Mouse (Mus musculus) C2C12 (cell line): ENCODE measurements around the gene Gm44805.

Experiments
- CTCF ChIP-seq: IDR thresholded peaks from one replicate; pipeline ENCODE4 v1.5.1; 2011; ENCODE audit not compliant: control insufficient read depth, insufficient read depth, insufficient read length
- MAX ChIP-seq: IDR thresholded peaks from one replicate; pipeline ENCODE4 v1.6.1; 2011; ENCODE audit warnings: mild to moderate bottlenecking, control low read depth
- MYOD1 ChIP-seq: IDR thresholded peaks from one replicate; pipeline ENCODE4 v1.6.1; 2011; ENCODE audit warnings: low read depth; ENCODE audit not compliant: control insufficient read depth, insufficient read length
- MYOG ChIP-seq: IDR thresholded peaks from one replicate; pipeline ENCODE4 v1.6.1; 2011; ENCODE audit not compliant: control insufficient read depth, insufficient read length; ENCODE audit errors: extremely low read depth

DNA sequence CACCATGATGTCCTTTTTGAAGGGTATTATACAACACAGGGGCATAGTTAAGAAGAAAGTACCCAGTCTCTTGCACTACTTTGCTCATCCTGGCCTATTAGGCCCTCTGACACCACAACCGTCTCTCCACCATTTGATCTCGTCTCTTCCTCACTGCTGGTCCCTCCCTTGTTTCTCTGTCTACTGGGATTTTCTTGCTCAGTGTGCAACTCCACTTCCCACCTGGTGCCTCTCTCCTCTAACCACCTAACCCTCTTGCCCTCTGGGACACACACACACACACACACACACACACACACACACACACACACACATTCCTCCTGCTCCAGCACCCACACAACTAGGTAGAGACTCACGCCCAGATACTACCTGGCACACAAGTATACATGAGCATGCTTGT lies 2.3 kb downstream of the Gm44805 start:
- no peak for TF ChIP-seq CTCF
- no peak for TF ChIP-seq MAX
- TF ChIP-seq MYOG = no peak
- TF ChIP-seq MYOD1 = no peak
